ENCODE assay signal across 22 mouse cellular contexts in the genomic region with DNA sequence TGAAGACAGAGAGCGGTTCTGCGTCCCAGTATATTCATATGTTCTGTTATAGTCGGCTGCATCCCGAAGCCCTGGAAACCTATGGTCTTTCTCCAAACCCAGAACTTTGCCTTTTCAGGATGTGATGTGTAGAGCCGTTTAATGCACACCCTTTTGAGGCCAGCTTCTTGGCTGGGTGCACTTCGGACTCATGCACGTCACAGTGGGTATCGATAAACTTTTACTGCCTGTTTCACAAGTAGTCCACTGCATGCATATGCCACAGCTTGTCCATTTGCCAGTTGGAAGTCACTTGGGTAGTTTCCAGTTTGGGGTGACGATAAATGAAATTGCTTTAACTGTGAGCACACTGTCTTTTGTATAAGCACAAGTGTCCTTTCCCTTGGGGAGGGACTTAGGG.
DNase-seq lines count a peak whose midpoint lies in the region; ATAC-seq lines count a peak whose summit lies in the region.
"Had no signal": no experiment of that assay in that cellular context is flagged by ENCODE, and none has a peak within 500 bp of the region (broad histone marks: within the 10 kb centered on the region; RNA-seq: fewer than 3 reads in every experiment).

No protein-coding gene starts in this region.

- H3K27me3 ChIP-seq in intestine, embryonic 16.5 days (replicated peaks; ENCODE audit: control insufficient read depth, insufficient read depth, low read length) = no peaks in the 10 kb centered on the region
- no peaks in the 10 kb centered on the region for H3K27me3 ChIP-seq in kidney, embryonic 14.5 days (ENCODE audit: control insufficient read depth, insufficient read depth, low read length)
- H3K27me3 ChIP-seq in neural tube, embryonic 15.5 days (replicated peaks) = no peaks in the 10 kb centered on the region
- H3K27me3 ChIP-seq: embryonic facial prominence, embryonic 13.5 days; embryonic facial prominence, embryonic 15.5 days; forebrain, embryonic 12.5 days had no signal

- no peak overlapping the region; the same call in 1 of the 2 replicates for H3K4me2 ChIP-seq in intestine, embryonic 16.5 days (ENCODE audit: low read depth, low read length)
- H3K4me2 ChIP-seq in kidney, embryonic 14.5 days (replicated peaks; ENCODE audit: low read depth, low read length) = no peak overlapping the region
- no peak overlapping the region for H3K4me2 ChIP-seq in neural tube, embryonic 15.5 days
- H3K4me2 ChIP-seq: embryonic facial prominence, embryonic 13.5 days; embryonic facial prominence, embryonic 15.5 days; forebrain, embryonic 12.5 days had no signal

- peak; percentile 90 for DNase-seq in large intestine, adult 2 months (ENCODE audit: low read depth, low spot score)
- no peak for DNase-seq in urinary bladder, postnatal 36 days (ENCODE audit: low spot score in 2 of 2)
- DNase-seq: adrenal gland, adult 2 months; adrenal gland, postnatal 10 days; adrenal gland, postnatal 25 days; cerebellum, adult 11 months; cerebellum, adult 18-20 months; cerebellum, adult 8-10 months; cerebellum, adult 9-11 months; cerebellum, postnatal 14 days; cerebellum, postnatal 36 days; embryo, embryonic 11 days had no signal

- peak; percentile 78 for ATAC-seq in intestine, embryonic 16.5 days
- ATAC-seq in kidney, embryonic 14.5 days (ENCODE audit: low FRiP score, low TSS enrichment) = no peak
- no peak for ATAC-seq in neural tube, embryonic 15.5 days (ENCODE audit: low FRiP score)
- ATAC-seq: forebrain, embryonic 14.5 days; forebrain, embryonic 16.5 days had no signal

- H3K9me3 ChIP-seq in intestine, embryonic 16.5 days (ENCODE audit: control insufficient read depth, low read length) = no peaks in the 10 kb centered on the region
- H3K9me3 ChIP-seq in kidney, embryonic 14.5 days (ENCODE audit: control insufficient read depth, low read length) = no peaks in the 10 kb centered on the region
- H3K9me3 ChIP-seq in neural tube, embryonic 15.5 days (replicated peaks) = no peaks in the 10 kb centered on the region
- H3K9me3 ChIP-seq: embryonic facial prominence, embryonic 13.5 days; embryonic facial prominence, embryonic 15.5 days; forebrain, embryonic 10.5 days; forebrain, embryonic 12.5 days had no signal

- no peak overlapping the region for H3K9ac ChIP-seq in intestine, embryonic 16.5 days (ENCODE audit: low read depth, low read length)
- no peak overlapping the region for H3K9ac ChIP-seq in kidney, embryonic 14.5 days (ENCODE audit: low read depth, low read length)
- no peak overlapping the region for H3K9ac ChIP-seq in neural tube, embryonic 15.5 days (replicated peaks)
- H3K9ac ChIP-seq: embryonic facial prominence, embryonic 13.5 days; embryonic facial prominence, embryonic 15.5 days; forebrain, embryonic 12.5 days had no signal

- H3K4me1 ChIP-seq in intestine, embryonic 16.5 days (ENCODE audit: control insufficient read depth, insufficient read depth, low read length) = peaks cover 25% of the 10 kb centered on the region
- H3K4me1 ChIP-seq in kidney, embryonic 14.5 days (ENCODE audit: control insufficient read depth, insufficient read depth, low read length) = peaks cover 20% of the 10 kb centered on the region; the same call in 1 of the 2 replicates
- peaks cover 2% of the 10 kb centered on the region; the same call in 1 of the 2 replicates for H3K4me1 ChIP-seq in neural tube, embryonic 15.5 days
- H3K4me1 ChIP-seq: forebrain, embryonic 12.5 days had no signal

- no peak overlapping the region for H3K4me3 ChIP-seq in intestine, embryonic 16.5 days (ENCODE audit: low read length)
- H3K4me3 ChIP-seq in kidney, embryonic 14.5 days (ENCODE audit: low read length) = no peak overlapping the region
- H3K4me3 ChIP-seq in neural tube, embryonic 15.5 days (replicated peaks) = no peak overlapping the region
- H3K4me3 ChIP-seq: embryonic facial prominence, embryonic 13.5 days; embryonic facial prominence, embryonic 15.5 days; erythroblast, embryonic 14.5 days; forebrain, embryonic 10.5 days; forebrain, embryonic 12.5 days had no signal

- no peaks in the 10 kb centered on the region for H3K36me3 ChIP-seq in intestine, embryonic 16.5 days (ENCODE audit: control insufficient read depth, insufficient read depth, low read length)
- peaks cover 3% of the 10 kb centered on the region; the same call in 1 of the 2 replicates for H3K36me3 ChIP-seq in kidney, embryonic 14.5 days (ENCODE audit: control insufficient read depth, insufficient read depth, low read length)
- no peaks in the 10 kb centered on the region for H3K36me3 ChIP-seq in neural tube, embryonic 15.5 days
- H3K36me3 ChIP-seq: embryonic facial prominence, embryonic 13.5 days; embryonic facial prominence, embryonic 15.5 days; forebrain, embryonic 12.5 days had no signal

- 76% methylated on average over 9 of the region's 9 CpGs for WGBS in intestine, embryonic 16.5 days
- 35% methylated on average over 9 of the region's 9 CpGs for WGBS in large intestine, adult 2 months
- 93% methylated on average over 9 of the region's 9 CpGs for WGBS in kidney, embryonic 14.5 days
- WGBS in neural tube, embryonic 15.5 days = 87% methylated on average over 9 of the region's 9 CpGs

- peak overlapping the region; percentile 81 for H3K27ac ChIP-seq in intestine, embryonic 16.5 days (ENCODE audit: low read length)
- no peak overlapping the region for H3K27ac ChIP-seq in kidney, embryonic 14.5 days (ENCODE audit: low read depth, low read length)
- no peak overlapping the region for H3K27ac ChIP-seq in neural tube, embryonic 15.5 days (replicated peaks)
- H3K27ac ChIP-seq: embryonic facial prominence, embryonic 13.5 days; embryonic facial prominence, embryonic 15.5 days; forebrain, embryonic 10.5 days; forebrain, embryonic 12.5 days had no signal
